Mouse (Mus musculus) heart, postnatal 0 days (tissue): Measurements from ENCODE around the gene Ntn4.

Source experiments
- CTCF ChIP-seq: IDR thresholded peaks from 2 replicates; pipeline ENCODE4 v1.5.1; 2016; ENCODE audit warnings: antibody characterized with exemption, control low read depth, low read depth
- EP300 ChIP-seq: IDR thresholded peaks from 2 replicates; pipeline ENCODE4 v1.6.1; 2016; ENCODE audit warnings: antibody characterized with exemption, low read depth

- TF ChIP-seq CTCF (no peak), EP300 (no peak)
Measured at GRCm38 (mm10) chr10:93680680-93681377, 40.3 kb downstream of the Ntn4 start.
